Mouse (Mus musculus): ENCODE data around the gene Nudt2. TPM values are rescaled to one million over a fixed set of nuclear protein-coding genes. Genes with fewer than 3 reads are reported as not detected.
A peak's percentile ranks its signal among the peaks of the same experiment; 100 is the strongest.
"Not testable (repeated sequence)": the region's sequence is repeated elsewhere in the genome, so short reads cannot be mapped to it uniquely, and the experiment has no call there.

The Nudt2 gene
- polyA plus RNA-seq (2015; fragmentation: Nextera tagmentation; extraction: Ambion mirVana), result 54.4 and 56.0 TPM in 2 replicates

- Histone ChIP-seq H3K4me2 (replicated peaks; ENCODE audit: low read depth, low read length) (peak within 1 kb of the TSS; percentile 73), H3K27ac (ENCODE audit: low read length) (peak within 1 kb of the TSS; percentile 89), H3K9me3 (ENCODE audit: low read length) (no peaks in the 10 kb centered on the region), H3K27me3 (ENCODE audit: insufficient read depth, low read length) (no peaks in the 10 kb centered on the region), H3K36me3 (ENCODE audit: insufficient read depth, low read length) (no peaks in the 10 kb centered on the region), H3K4me1 (ENCODE audit: insufficient read depth, low read length) (peaks cover 19% of the 10 kb centered on the region), H3K9ac (replicated peaks; ENCODE audit: low read length) (peak within 1 kb of the TSS; percentile 85), H3K4me3 (ENCODE audit: low read length) (peak within 1 kb of the TSS; percentile 90)
- peak; percentile 99 for ATAC-seq (ENCODE audit: low FRiP score, low TSS enrichment)
- under 1% methylated on average over 70 of the region's 70 CpGs for WGBS
Measured at GRCm38 (mm10) chr4:41464345-41465286, at the start of gene Nudt2, which contains the start of gene Kif24. Gene Nudt2, plus strand, starts transcription at chr4:41465151. Gene Kif24, minus strand, starts transcription at chr4:41464887.

DNA sequence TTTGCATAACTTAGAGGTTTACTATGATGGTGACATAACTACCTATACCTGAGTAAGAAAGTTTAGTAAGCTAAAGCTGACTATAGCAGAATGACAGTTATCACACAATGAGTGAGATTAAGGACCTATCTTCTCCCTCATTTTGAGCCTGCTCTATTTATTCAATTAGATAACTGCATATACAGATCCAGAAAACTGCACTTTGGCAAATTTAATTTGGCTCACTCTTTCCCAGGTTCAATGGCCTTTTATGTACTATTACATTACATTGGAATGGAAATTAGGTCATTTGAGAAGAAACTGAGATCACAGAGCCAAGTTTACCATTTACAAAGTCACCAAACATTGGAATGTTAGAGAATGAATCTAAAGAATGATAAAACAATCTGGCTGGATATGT is 48.0 kb upstream of the Nudt2 start:
- Histone ChIP-seq H3K9me3 (ENCODE audit: low read length) (no peaks in the 10 kb centered on the region), H3K4me1 (ENCODE audit: insufficient read depth, low read length) (no peaks in the 10 kb centered on the region), H3K4me3 (ENCODE audit: low read length) (no peak overlapping the region), H3K36me3 (ENCODE audit: insufficient read depth, low read length) (no peaks in the 10 kb centered on the region), H3K27me3 (ENCODE audit: insufficient read depth, low read length) (no peaks in the 10 kb centered on the region), H3K9ac (replicated peaks; ENCODE audit: low read length) (no peak overlapping the region), H3K4me2 (replicated peaks; ENCODE audit: low read depth, low read length) (no peak overlapping the region), H3K27ac (ENCODE audit: low read length) (no peak overlapping the region)
- no peak for ATAC-seq (ENCODE audit: low FRiP score, low TSS enrichment)

DNA sequence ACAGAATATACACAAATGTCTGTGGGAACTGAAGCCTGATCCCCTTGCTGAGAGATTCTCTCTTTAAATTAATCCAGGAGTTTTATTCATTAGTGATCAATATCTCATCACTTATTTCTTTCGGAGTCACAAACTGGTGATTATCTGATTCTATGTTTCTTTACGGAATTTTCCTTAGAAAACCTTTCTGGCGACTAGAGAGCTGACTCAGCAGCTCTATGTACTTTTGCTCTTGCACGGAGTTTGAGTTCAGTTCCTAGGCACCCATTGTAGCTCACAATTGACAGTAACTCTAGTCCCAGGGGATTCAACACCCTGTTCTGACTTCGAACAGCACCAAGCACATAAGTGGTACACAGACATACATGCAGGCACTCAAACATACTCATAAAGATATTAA is 26.0 kb upstream of the Nudt2 start:
- Histone ChIP-seq H3K4me1 (ENCODE audit: insufficient read depth, low read length) (no peaks in the 10 kb centered on the region), H3K36me3 (ENCODE audit: insufficient read depth, low read length) (no peaks in the 10 kb centered on the region), H3K4me2 (replicated peaks; ENCODE audit: low read depth, low read length) (no peak overlapping the region), H3K4me3 (ENCODE audit: low read length) (no peak overlapping the region), H3K27ac (ENCODE audit: low read length) (no peak overlapping the region), H3K27me3 (ENCODE audit: insufficient read depth, low read length) (no peaks in the 10 kb centered on the region), H3K9ac (replicated peaks; ENCODE audit: low read length) (no peak overlapping the region), H3K9me3 (ENCODE audit: low read length) (no peaks in the 10 kb centered on the region)
- ATAC-seq (ENCODE audit: low FRiP score, low TSS enrichment), result no peak
- WGBS, result 81% methylated on average over 5 of the region's 5 CpGs

DNA sequence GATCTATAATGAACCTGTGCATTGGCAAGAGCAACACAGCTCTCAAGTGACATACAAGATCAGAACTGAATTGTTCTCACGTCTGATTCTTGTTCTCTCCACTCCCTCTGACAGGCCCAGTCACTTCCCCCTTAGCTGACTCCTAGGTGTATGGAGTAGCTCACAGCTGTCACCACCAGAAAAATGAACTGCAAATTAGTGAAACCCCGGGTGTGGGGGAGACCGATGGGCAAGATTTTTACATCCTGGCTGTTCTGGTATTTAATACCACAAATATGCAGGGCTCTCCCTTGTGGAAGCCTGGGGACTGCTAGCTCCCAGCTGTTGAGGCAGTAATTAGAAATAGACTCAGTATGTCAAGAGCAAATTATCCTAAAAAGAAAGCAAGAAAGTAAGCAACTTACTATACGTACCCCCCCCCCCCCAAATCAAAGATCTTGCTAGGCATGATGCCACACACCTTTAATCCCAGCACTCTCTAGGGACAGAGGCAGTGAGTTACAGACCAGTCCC is 22.1 kb upstream of the Nudt2 start:
- Histone ChIP-seq H3K4me3 (ENCODE audit: low read length) (no peak overlapping the region), H3K27me3 (ENCODE audit: insufficient read depth, low read length) (no peaks in the 10 kb centered on the region), H3K4me1 (ENCODE audit: insufficient read depth, low read length) (no peaks in the 10 kb centered on the region), H3K9ac (replicated peaks; ENCODE audit: low read length) (no peak overlapping the region), H3K27ac (ENCODE audit: low read length) (no peak overlapping the region), H3K4me2 (replicated peaks; ENCODE audit: low read depth, low read length) (no peak overlapping the region), H3K36me3 (ENCODE audit: insufficient read depth, low read length) (no peaks in the 10 kb centered on the region), H3K9me3 (ENCODE audit: low read length) (no peaks in the 10 kb centered on the region)
- WGBS, result 57% methylated on average over 4 of the region's 4 CpGs
- ATAC-seq (ENCODE audit: low FRiP score, low TSS enrichment), result no peak

GRCm38 (mm10) chr4:41447595-41447994 is 17.4 kb upstream of the Nudt2 start:
- peaks cover 2% of the 10 kb centered on the region; the same call in 1 of the 2 replicates for H3K9me3 ChIP-seq (ENCODE audit: low read length)
- no peaks in the 10 kb centered on the region for H3K4me1 ChIP-seq (ENCODE audit: insufficient read depth, low read length)
- 98% methylated on average over 3 of the region's 3 CpGs for WGBS

GRCm38 (mm10) chr4:41460690-41461089 is 4.3 kb upstream of the Nudt2 start:
- no peak for ATAC-seq (ENCODE audit: low FRiP score, low TSS enrichment)

More at GRCm38 (mm10) chr4:41447595-41447994, 17.4 kb upstream of the Nudt2 start:
- ATAC-seq (ENCODE audit: low FRiP score, low TSS enrichment), result no peak
- Histone ChIP-seq H3K36me3 (ENCODE audit: insufficient read depth, low read length) (0 out of 2 replicates have a peak, but pooled peaks cover 3% of the 10 kb centered on the region), H3K9ac (replicated peaks; ENCODE audit: low read length) (no peak overlapping the region), H3K27ac (ENCODE audit: low read length) (no peak overlapping the region), H3K4me3 (ENCODE audit: low read length) (no peak overlapping the region), H3K4me2 (replicated peaks; ENCODE audit: low read depth, low read length) (no peak overlapping the region), H3K27me3 (ENCODE audit: insufficient read depth, low read length) (no peaks in the 10 kb centered on the region)

GRCm38 (mm10) chr4:41463051-41463738 is 1.8 kb upstream of the Nudt2 start:
- H3K4me2 ChIP-seq (replicated peaks; ENCODE audit: low read depth, low read length), result peak overlapping the region; percentile 73
- 81% methylated on average over 3 of the region's 3 CpGs for WGBS
- peak overlapping the region; percentile 90; the same call in 1 of the 2 replicates for H3K4me3 ChIP-seq (ENCODE audit: low read length)
- peaks cover 19% of the 10 kb centered on the region for H3K4me1 ChIP-seq (ENCODE audit: insufficient read depth, low read length)
- ATAC-seq (ENCODE audit: low FRiP score, low TSS enrichment); H3K9ac ChIP-seq (replicated peaks; ENCODE audit: low read length); H3K27me3 ChIP-seq (ENCODE audit: insufficient read depth, low read length); H3K36me3 ChIP-seq (ENCODE audit: insufficient read depth, low read length); H3K9me3 ChIP-seq (ENCODE audit: low read length); H3K27ac ChIP-seq (ENCODE audit: low read length): not testable (repeated sequence)

More at GRCm38 (mm10) chr4:41460690-41461089, 4.3 kb upstream of the Nudt2 start:
- Histone ChIP-seq H3K4me2 (replicated peaks; ENCODE audit: low read depth, low read length) (no peak overlapping the region), H3K4me3 (ENCODE audit: low read length) (no peak overlapping the region), H3K4me1 (ENCODE audit: insufficient read depth, low read length) (peaks cover 16% of the 10 kb centered on the region), H3K27ac (ENCODE audit: low read length) (no peak overlapping the region), H3K9ac (replicated peaks; ENCODE audit: low read length) (no peak overlapping the region), H3K9me3 (ENCODE audit: low read length) (no peaks in the 10 kb centered on the region), H3K36me3 (ENCODE audit: insufficient read depth, low read length) (no peaks in the 10 kb centered on the region), H3K27me3 (ENCODE audit: insufficient read depth, low read length) (no peaks in the 10 kb centered on the region)
- 97% methylated on average over 1 of the region's 1 CpGs for WGBS

DNA sequence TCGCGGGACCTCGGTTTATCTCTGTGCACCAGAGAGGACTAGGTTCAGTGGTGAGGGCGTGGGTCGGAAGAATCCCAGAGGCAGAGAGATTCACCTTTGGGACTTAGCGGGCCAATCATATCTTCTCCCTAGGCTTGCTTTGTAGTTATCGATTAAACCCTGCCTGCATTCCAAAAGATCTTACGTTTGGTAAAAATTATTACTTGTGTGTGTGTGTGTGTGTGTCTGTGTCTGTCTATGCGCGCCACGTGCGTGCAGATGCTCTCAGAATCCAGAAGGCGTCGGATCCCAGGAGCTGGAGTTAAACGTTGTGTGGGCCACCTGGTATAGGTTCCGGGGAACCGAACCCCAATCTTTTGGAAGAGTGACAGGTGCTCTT is 325 bp downstream of the Nudt2 start:
- Histone ChIP-seq H3K9ac (replicated peaks; ENCODE audit: low read length) (peak overlapping the region; percentile 73), H3K4me3 (ENCODE audit: low read length) (peak overlapping the region; percentile 90), H3K4me1 (ENCODE audit: insufficient read depth, low read length) (peaks cover 19% of the 10 kb centered on the region), H3K4me2 (replicated peaks; ENCODE audit: low read depth, low read length) (peak overlapping the region; percentile 59), H3K36me3 (ENCODE audit: insufficient read depth, low read length) (no peaks in the 10 kb centered on the region), H3K9me3 (ENCODE audit: low read length) (no peaks in the 10 kb centered on the region), H3K27ac (ENCODE audit: low read length) (peak overlapping the region; percentile 51; the same call in 1 of the 2 replicates), H3K27me3 (ENCODE audit: insufficient read depth, low read length) (no peaks in the 10 kb centered on the region)
- no peak; the same call in 1 of the 2 replicates for ATAC-seq (ENCODE audit: low FRiP score, low TSS enrichment)
- WGBS, result 3% methylated on average over 17 of the region's 17 CpGs

DNA sequence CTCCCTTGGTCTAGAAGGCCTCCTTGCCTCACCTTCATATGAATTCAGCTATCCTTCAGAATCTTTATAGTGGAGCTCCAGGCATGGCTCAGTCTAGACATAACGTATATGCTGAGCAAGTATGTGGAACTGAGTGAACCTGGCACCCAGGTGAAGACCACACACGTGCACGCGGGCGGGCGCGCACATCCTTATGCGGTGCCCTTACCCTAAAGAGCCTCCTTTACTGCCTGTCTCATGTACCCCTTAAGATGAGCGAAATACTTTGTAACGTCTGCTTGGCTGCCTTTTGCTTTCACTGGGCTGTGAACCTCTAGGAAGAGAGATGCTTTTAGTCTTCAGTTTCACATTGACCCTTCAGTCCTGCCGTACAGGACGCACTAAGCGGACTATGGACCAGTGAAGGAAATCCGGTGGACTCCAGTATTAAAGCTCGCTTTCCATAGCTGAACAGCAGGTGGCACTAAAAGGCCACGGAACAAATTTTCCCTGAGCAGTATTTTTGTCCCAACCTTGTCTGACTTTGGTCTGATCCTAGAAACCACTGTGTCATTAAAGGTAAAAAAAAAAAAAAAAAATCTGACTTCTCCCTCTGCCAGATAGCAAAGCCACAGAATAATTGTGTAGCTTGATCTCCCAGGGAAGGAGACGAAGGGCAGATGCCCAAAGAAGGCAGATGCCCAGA is 3.6 kb downstream of the Nudt2 start:
- no peak for ATAC-seq (ENCODE audit: low FRiP score, low TSS enrichment)
- H3K4me1 ChIP-seq (ENCODE audit: insufficient read depth, low read length), result peaks cover 12% of the 10 kb centered on the region
- no peak overlapping the region for H3K9ac ChIP-seq (replicated peaks; ENCODE audit: low read length)
- H3K27ac ChIP-seq (ENCODE audit: low read length), result no peak overlapping the region
- H3K27me3 ChIP-seq (ENCODE audit: insufficient read depth, low read length), result no peaks in the 10 kb centered on the region
- no peak overlapping the region for H3K4me3 ChIP-seq (ENCODE audit: low read length)
- H3K9me3 ChIP-seq (ENCODE audit: low read length), result no peaks in the 10 kb centered on the region
- no peaks in the 10 kb centered on the region for H3K36me3 ChIP-seq (ENCODE audit: insufficient read depth, low read length)
- 55% methylated on average over 17 of the region's 17 CpGs for WGBS
- no peak overlapping the region for H3K4me2 ChIP-seq (replicated peaks; ENCODE audit: low read depth, low read length)
